Mouse (Mus musculus): ENCODE data around the gene Scpep1. TPM values are rescaled to one million over a fixed set of nuclear protein-coding genes. Genes with fewer than 3 reads are reported as not detected.
A peak's percentile ranks its signal among the peaks of the same experiment; 100 is the strongest.

Gene Scpep1
- polyA plus RNA-seq, 1 experiment from 2014 or later, result 57.4 TPM

DNA sequence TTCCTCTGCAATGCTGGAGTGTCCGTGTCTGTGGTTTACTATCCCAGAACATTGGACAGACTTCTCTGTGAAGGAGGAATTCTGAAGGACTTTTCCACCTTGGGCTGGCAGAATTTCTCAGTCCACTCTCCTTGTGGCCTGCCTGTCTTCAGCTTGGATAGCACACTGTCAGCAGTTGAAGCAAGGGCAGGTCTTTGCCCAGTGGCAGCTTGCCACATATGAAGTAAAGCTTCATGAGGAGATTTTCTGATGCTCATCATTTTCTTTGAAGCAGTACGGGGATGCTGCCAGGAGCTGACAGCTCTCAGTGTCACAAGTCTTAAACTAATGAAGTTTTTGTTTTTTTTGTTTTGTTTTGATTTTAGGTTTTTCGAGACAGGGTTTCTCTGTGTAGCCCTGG is 3.6 kb upstream of the Scpep1 start:
- H3K36me3 ChIP-seq, result no peaks in the 10 kb centered on the region
- no peak for DNase-seq (ENCODE audit: low spot score)
- H3K27ac ChIP-seq, result no peak overlapping the region
- WGBS, result 82% methylated on average over 3 of the region's 3 CpGs
- H3K27me3 ChIP-seq (ENCODE audit: insufficient read depth, poor library complexity, severe bottlenecking), result no peaks in the 10 kb centered on the region
- no peak overlapping the region for H3K4me3 ChIP-seq
- H3K9me3 ChIP-seq, result no peaks in the 10 kb centered on the region
- peaks cover 16% of the 10 kb centered on the region for H3K4me1 ChIP-seq (replicated peaks)

DNA sequence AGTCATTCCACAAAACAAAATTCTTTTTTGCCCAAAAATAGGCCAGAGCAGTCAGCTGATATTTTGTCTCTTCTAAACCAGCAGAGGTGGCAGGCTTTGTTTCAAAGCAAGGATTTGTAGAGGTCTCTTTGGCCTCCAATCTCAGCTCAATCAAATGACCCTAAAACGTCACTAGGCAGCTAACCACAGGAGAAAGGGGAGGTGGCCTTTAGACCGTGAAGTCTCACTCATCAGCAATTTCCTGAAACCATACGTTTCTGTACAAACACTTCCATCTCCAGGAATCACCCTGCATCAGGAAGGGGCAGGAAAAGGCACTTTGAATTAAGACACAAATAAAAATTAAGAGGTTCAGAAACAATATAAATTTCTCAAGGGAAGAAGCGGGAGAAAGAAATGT is 462 bp downstream of the Scpep1 start:
- H3K9me3 ChIP-seq, result no peaks in the 10 kb centered on the region
- no peaks in the 10 kb centered on the region for H3K27me3 ChIP-seq (ENCODE audit: insufficient read depth, poor library complexity, severe bottlenecking)
- peaks cover 19% of the 10 kb centered on the region for H3K4me1 ChIP-seq (replicated peaks)
- peaks cover 27% of the 10 kb centered on the region for H3K36me3 ChIP-seq
- DNase-seq (ENCODE audit: low spot score), result peak; percentile 38
- peak overlapping the region; percentile 61 for H3K4me3 ChIP-seq
- 0% methylated on average over 4 of the region's 4 CpGs for WGBS
- peak overlapping the region; percentile 89 for H3K27ac ChIP-seq

GRCm38 (mm10) chr11:88953582-88953981 is 1.7 kb downstream of the Scpep1 start:
- H3K27ac ChIP-seq, result no peak overlapping the region
- H3K9me3 ChIP-seq, result no peaks in the 10 kb centered on the region
- H3K27me3 ChIP-seq (ENCODE audit: insufficient read depth, poor library complexity, severe bottlenecking), result no peaks in the 10 kb centered on the region
- 92% methylated on average over 3 of the region's 3 CpGs for WGBS
- DNase-seq (ENCODE audit: low spot score), result no peak
- H3K36me3 ChIP-seq, result peaks cover 37% of the 10 kb centered on the region
- H3K4me3 ChIP-seq, result no peak overlapping the region; the same call in 1 of the 2 replicates
- peaks cover 19% of the 10 kb centered on the region for H3K4me1 ChIP-seq (replicated peaks)

- no peak overlapping the region for H3K4me3 ChIP-seq
- peaks cover 47% of the 10 kb centered on the region for H3K36me3 ChIP-seq
- 90% methylated on average over 5 of the region's 5 CpGs for WGBS
- no peaks in the 10 kb centered on the region for H3K27me3 ChIP-seq (ENCODE audit: insufficient read depth, poor library complexity, severe bottlenecking)
- H3K4me1 ChIP-seq (replicated peaks), result peaks cover 19% of the 10 kb centered on the region
- no peak for DNase-seq (ENCODE audit: low spot score)
- H3K27ac ChIP-seq, result no peak overlapping the region
- H3K9me3 ChIP-seq, result no peaks in the 10 kb centered on the region
These were observed 3.1 kb downstream of the Scpep1 start for GRCm38 (mm10) chr11:88952117-88952516.

DNA sequence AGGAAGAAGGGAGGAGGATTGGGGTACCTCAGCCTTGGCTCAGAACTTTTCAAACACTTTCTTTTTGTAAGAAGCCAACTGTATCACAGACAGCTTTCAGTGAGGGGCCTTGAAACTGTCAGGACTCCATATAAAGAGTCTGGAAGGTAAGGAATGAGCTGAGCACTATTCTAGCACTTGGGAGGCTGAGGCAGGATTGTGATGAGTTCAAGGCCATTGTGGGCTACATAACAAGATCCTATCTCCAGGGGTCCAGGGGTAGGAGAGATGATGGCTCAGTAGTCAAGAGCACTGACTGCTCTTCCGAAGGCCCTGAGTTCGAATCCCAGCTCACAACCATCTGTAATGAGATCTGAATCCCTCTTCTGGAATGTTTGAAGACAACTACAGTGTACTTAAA is 3.7 kb downstream of the Scpep1 start:
- Histone ChIP-seq H3K9me3 (no peaks in the 10 kb centered on the region), H3K4me1 (replicated peaks) (peaks cover 19% of the 10 kb centered on the region), H3K27me3 (ENCODE audit: insufficient read depth, poor library complexity, severe bottlenecking) (no peaks in the 10 kb centered on the region), H3K27ac (no peak overlapping the region), H3K36me3 (peaks cover 53% of the 10 kb centered on the region), H3K4me3 (no peak overlapping the region)
- WGBS, result 92% methylated on average over 2 of the region's 2 CpGs
- DNase-seq (ENCODE audit: low spot score), result no peak

- 93% methylated on average over 13 of the region's 13 CpGs for WGBS
- Histone ChIP-seq H3K27ac (no peak overlapping the region), H3K36me3 (peaks cover 61% of the 10 kb centered on the region), H3K9me3 (no peaks in the 10 kb centered on the region), H3K4me3 (no peak overlapping the region), H3K4me1 (replicated peaks) (peaks cover 19% of the 10 kb centered on the region), H3K27me3 (ENCODE audit: insufficient read depth, poor library complexity, severe bottlenecking) (no peaks in the 10 kb centered on the region)
- DNase-seq (ENCODE audit: low spot score), result no peak
These were observed 4.5 kb downstream of the Scpep1 start for GRCm38 (mm10) chr11:88950640-88951250.

DNA sequence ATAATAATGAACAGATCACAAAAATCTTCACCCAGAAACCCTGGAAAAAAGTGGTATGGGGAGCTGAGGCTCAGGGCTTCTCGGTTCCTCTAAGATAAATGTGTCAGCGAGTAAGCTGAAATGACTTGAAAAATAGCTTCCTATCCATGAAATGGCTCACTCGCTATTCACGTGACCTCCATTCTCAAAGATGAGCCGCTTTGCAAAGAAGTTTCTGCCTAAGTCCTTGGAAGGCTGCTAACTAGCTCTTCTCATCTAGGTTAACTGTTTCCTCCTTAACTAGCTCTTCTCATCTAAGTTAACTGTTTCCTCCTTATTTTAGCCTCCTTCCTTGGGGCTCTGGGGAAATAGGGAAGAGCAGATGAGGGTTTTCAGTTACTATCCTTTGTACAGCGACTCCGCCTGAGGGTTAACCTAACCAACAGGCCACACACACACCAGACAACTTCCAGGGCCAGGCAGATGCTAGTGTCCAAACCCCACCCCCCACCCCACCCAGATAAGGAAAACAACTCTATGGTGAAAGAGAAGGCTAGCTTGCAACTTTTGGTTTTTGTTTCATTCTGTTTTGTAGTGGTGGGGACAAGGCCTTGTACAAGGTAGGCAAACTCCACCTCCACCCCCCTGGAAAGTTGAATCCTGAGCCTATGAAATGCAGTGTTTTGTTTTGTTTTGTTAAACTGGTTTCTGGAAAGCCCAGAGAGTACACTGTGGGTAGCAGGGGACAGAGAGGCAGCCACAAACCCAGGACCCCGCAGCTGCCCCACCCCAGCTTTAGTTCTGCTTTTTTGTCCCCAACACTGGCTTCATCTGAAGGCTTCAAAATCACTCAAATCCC is 5.2 kb downstream of the Scpep1 start:
- no peak overlapping the region for H3K27ac ChIP-seq
- no peak for DNase-seq (ENCODE audit: low spot score)
- H3K4me3 ChIP-seq, result no peak overlapping the region
- H3K4me1 ChIP-seq (replicated peaks), result peaks cover 13% of the 10 kb centered on the region
- no peaks in the 10 kb centered on the region for H3K27me3 ChIP-seq (ENCODE audit: insufficient read depth, poor library complexity, severe bottlenecking)
- no peaks in the 10 kb centered on the region for H3K9me3 ChIP-seq
- WGBS, result 87% methylated on average over 8 of the region's 8 CpGs
- peaks cover 68% of the 10 kb centered on the region for H3K36me3 ChIP-seq

GRCm38 (mm10) chr11:88948896-88949295 is 6.4 kb downstream of the Scpep1 start:
- H3K27ac ChIP-seq, result no peak overlapping the region
- peaks cover 80% of the 10 kb centered on the region for H3K36me3 ChIP-seq
- peaks cover 3% of the 10 kb centered on the region for H3K4me1 ChIP-seq (replicated peaks)
- no peak overlapping the region for H3K4me3 ChIP-seq
- H3K27me3 ChIP-seq (ENCODE audit: insufficient read depth, poor library complexity, severe bottlenecking), result no peaks in the 10 kb centered on the region
- no peaks in the 10 kb centered on the region for H3K9me3 ChIP-seq
- 81% methylated on average over 8 of the region's 8 CpGs for WGBS
- DNase-seq (ENCODE audit: low spot score), result no peak

- Histone ChIP-seq H3K9me3 (no peaks in the 10 kb centered on the region), H3K27ac (peak overlapping the region; percentile 13; the same call in 1 of the 2 replicates), H3K36me3 (peaks cover 86% of the 10 kb centered on the region), H3K4me1 (replicated peaks) (no peaks in the 10 kb centered on the region), H3K4me3 (no peak overlapping the region), H3K27me3 (ENCODE audit: insufficient read depth, poor library complexity, severe bottlenecking) (no peaks in the 10 kb centered on the region)
- DNase-seq (ENCODE audit: low spot score), result no peak
- WGBS, result 74% methylated on average over 8 of the region's 8 CpGs
These were observed 9.2 kb downstream of the Scpep1 start for GRCm38 (mm10) chr11:88945971-88946585.

DNA sequence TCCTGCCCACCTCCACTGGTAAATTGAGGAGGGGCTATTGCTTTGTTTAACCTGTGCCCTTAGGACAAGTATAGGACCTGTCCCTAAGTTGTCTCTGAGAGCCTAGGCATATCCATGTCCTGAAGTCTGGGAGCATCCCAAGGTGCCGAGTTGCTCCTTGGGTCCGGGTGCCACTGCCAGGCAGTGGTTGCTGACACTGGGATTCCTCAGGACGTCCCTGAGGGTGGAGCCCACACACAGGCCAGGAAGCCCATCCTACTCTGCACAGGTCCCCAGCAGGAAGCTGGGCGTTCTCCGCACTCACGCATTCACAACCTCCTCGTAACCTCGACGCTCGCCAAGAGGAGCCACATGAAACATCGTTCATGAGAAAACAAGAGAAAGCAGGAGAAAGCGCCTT is 13.8 kb downstream of the Scpep1 start:
- DNase-seq (ENCODE audit: low spot score), result no peak
- H3K27ac ChIP-seq, result no peak overlapping the region
- WGBS, result 82% methylated on average over 12 of the region's 12 CpGs
- no peak overlapping the region for H3K4me3 ChIP-seq
- H3K9me3 ChIP-seq, result no peaks in the 10 kb centered on the region
- no peaks in the 10 kb centered on the region for H3K27me3 ChIP-seq (ENCODE audit: insufficient read depth, poor library complexity, severe bottlenecking)
- H3K36me3 ChIP-seq, result peaks cover 90% of the 10 kb centered on the region
- H3K4me1 ChIP-seq (replicated peaks), result no peaks in the 10 kb centered on the region

- Histone ChIP-seq H3K4me1 (replicated peaks) (no peaks in the 10 kb centered on the region), H3K9me3 (no peaks in the 10 kb centered on the region), H3K36me3 (peaks cover 90% of the 10 kb centered on the region), H3K27ac (no peak overlapping the region), H3K4me3 (no peak overlapping the region), H3K27me3 (ENCODE audit: insufficient read depth, poor library complexity, severe bottlenecking) (no peaks in the 10 kb centered on the region)
- 91% methylated on average over 4 of the region's 4 CpGs for WGBS
- no peak for DNase-seq (ENCODE audit: low spot score)
These were observed 15.6 kb downstream of the Scpep1 start for GRCm38 (mm10) chr11:88939634-88940033.

- no peak for DNase-seq (ENCODE audit: low spot score)
- Histone ChIP-seq H3K36me3 (peaks cover 90% of the 10 kb centered on the region), H3K27ac (no peak overlapping the region), H3K9me3 (no peaks in the 10 kb centered on the region), H3K4me1 (replicated peaks) (no peaks in the 10 kb centered on the region), H3K4me3 (no peak overlapping the region), H3K27me3 (ENCODE audit: insufficient read depth, poor library complexity, severe bottlenecking) (no peaks in the 10 kb centered on the region)
- 98% methylated on average over 2 of the region's 2 CpGs for WGBS
These were observed 16.5 kb downstream of the Scpep1 start for GRCm38 (mm10) chr11:88938770-88939169.

DNA sequence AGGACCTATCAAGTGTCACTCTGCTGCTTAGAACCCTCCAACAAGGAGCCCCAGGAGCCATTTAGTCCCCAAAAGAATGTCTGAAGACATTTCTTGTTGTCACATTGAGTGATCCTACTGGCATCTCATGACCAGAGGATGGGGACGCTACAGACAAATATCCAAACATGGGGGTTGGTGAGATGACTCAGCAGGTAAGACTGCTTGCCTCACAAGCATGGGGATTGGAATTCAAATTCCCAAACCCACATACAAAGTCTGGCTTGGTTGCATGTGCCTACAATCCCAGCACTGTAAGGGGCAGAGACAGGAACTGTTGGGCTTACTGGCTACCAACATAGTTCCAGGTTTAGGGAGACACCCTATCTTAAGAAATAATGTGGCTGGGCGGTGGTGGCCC is 17.4 kb downstream of the Scpep1 start:
- 91% methylated on average over 2 of the region's 2 CpGs for WGBS
- peaks cover 90% of the 10 kb centered on the region for H3K36me3 ChIP-seq

More for the DNA sequence above, 17.4 kb downstream of the Scpep1 start:
- no peak for DNase-seq (ENCODE audit: low spot score)
- Histone ChIP-seq H3K27me3 (ENCODE audit: insufficient read depth, poor library complexity, severe bottlenecking) (no peaks in the 10 kb centered on the region), H3K4me1 (replicated peaks) (no peaks in the 10 kb centered on the region), H3K9me3 (no peaks in the 10 kb centered on the region), H3K4me3 (no peak overlapping the region), H3K27ac (no peak overlapping the region)

All from hindbrain, embryonic 10.5 days (tissue).